Mouse (Mus musculus): Measurements from ENCODE around the gene Ube2e1. TPM values are rescaled to one million over a fixed set of nuclear protein-coding genes. Genes with fewer than 3 reads are reported as not detected.

Ube2e1 gene
- polyA plus RNA-seq, 2 experiments, result 51.7 to 88.3 TPM

DNA sequence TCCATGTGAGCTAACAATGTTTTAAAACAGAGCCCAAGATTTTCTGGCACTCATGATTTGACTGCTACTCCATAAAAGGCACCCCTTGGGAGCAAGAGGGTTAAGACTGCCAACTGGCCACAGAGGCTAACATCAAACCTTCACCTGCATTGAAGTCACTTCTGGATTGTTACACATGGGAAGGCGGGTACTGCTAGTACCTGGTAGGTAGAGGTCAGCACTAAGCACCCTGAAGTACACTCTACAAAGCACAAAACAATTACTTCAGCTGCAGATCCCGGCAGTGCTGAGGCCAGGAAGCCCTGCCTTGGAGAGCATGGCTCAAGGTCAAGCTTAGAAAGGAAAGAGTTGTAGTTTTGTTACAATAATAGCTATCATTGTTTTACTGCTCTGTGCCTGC, 44.3 kb downstream of the Ube2e1 start:
- WGBS, result 73% methylated on average over 2 of the region's 2 CpGs
- H3K36me3 ChIP-seq (ENCODE audit: control insufficient read depth, insufficient read depth, low read length), result peaks cover 12% of the 10 kb centered on the region

DNA sequence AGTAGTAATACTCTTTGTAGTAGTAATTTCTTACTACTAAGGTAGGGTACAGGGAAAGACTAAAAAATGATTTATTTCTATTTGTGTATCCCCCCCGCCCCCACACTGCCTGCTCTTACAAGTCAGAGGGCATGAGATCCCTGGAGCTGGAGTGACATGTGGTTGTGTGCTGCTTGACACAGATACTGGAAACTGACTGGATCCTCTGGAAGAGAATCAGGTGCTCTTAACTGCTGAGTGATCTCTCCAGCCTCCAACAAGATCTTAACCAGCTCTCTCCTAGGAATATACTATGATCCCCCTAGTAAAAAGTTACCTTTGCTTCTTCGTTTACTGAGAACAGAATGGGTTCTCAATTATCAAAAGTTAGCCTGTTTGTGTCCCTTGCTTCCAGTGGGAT, 45.2 kb downstream of the Ube2e1 start:
- no peak for ATAC-seq (ENCODE audit: low FRiP score, low read depth)
- no peaks in the 10 kb centered on the region for H3K9me3 ChIP-seq (ENCODE audit: control insufficient read depth, low read length)

More for the DNA sequence above, 44.3 kb downstream of the Ube2e1 start:
- no peak overlapping the region for H3K4me2 ChIP-seq (replicated peaks; ENCODE audit: low read depth, low read length, severe bottlenecking)
- no peak for ATAC-seq (ENCODE audit: low FRiP score, low read depth)
- H3K9me3 ChIP-seq (ENCODE audit: control insufficient read depth, low read length), result no peaks in the 10 kb centered on the region
- DNase-seq (ENCODE audit: low spot score), result no peak
- no peak overlapping the region for H3K4me3 ChIP-seq (replicated peaks; ENCODE audit: low read length)
- H3K9ac ChIP-seq (ENCODE audit: low read depth, low read length, severe bottlenecking), result no peak overlapping the region
- H3K4me1 ChIP-seq (ENCODE audit: control insufficient read depth, insufficient read depth, low read length), result 0 out of 2 replicates have a peak, but pooled peaks cover 13% of the 10 kb centered on the region
- TF ChIP-seq POLR2A (IDR thresholded peaks at IDR 0.05; ENCODE audit: borderline replicate concordance, extremely low read depth, insufficient read depth, insufficient read length), result no peak
- H3K27me3 ChIP-seq (ENCODE audit: control insufficient read depth, insufficient read depth, low read length), result no peaks in the 10 kb centered on the region
- no peak overlapping the region for H3K27ac ChIP-seq (replicated peaks; ENCODE audit: low read depth, low read length)

DNA sequence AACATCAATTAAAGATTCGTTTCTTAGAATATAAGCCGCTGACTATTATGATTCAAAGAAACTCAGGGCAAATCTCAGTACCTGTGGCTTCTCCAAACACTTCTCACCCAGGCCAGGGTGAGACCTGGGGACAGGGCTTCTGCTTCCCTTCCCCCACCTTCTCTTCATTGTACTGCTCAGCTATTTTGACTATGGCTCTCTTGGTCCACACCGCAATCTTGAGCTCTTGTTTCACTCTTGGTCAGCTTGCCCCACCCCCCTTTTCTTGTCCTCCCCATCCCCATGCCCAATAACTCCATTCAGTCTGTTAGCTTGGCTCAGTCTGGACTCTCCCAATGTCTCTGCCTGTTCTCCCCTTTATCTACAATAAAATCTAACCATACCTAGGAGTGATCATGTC, 46.2 kb downstream of the Ube2e1 start:
- peaks cover 27% of the 10 kb centered on the region for H3K36me3 ChIP-seq (ENCODE audit: control insufficient read depth, insufficient read depth, low read length)
- no peak overlapping the region for H3K4me2 ChIP-seq (replicated peaks; ENCODE audit: low read depth, low read length, severe bottlenecking)
- no peaks in the 10 kb centered on the region for H3K9me3 ChIP-seq (ENCODE audit: control insufficient read depth, low read length)
- no peak for TF ChIP-seq POLR2A (IDR thresholded peaks at IDR 0.05; ENCODE audit: borderline replicate concordance, extremely low read depth, insufficient read depth, insufficient read length)
- no peak overlapping the region for H3K4me3 ChIP-seq (replicated peaks; ENCODE audit: low read length)
- DNase-seq (ENCODE audit: low spot score) (no peak), ATAC-seq (ENCODE audit: low FRiP score, low read depth) (no peak)
- WGBS, result 91% methylated on average over 3 of the region's 3 CpGs
- no peaks in the 10 kb centered on the region for H3K27me3 ChIP-seq (ENCODE audit: control insufficient read depth, insufficient read depth, low read length)
- H3K4me1 ChIP-seq (ENCODE audit: control insufficient read depth, insufficient read depth, low read length), result 0 out of 2 replicates have a peak, but pooled peaks cover 9% of the 10 kb centered on the region
- H3K9ac ChIP-seq (ENCODE audit: low read depth, low read length, severe bottlenecking), result no peak overlapping the region
- H3K27ac ChIP-seq (replicated peaks; ENCODE audit: low read depth, low read length), result no peak overlapping the region

More for the DNA sequence above, 45.2 kb downstream of the Ube2e1 start:
- no peak overlapping the region for H3K27ac ChIP-seq (replicated peaks; ENCODE audit: low read depth, low read length)
- 91% methylated on average over 2 of the region's 2 CpGs for whole genome bisulfite sequencing
- no peak for TF ChIP-seq POLR2A (IDR thresholded peaks at IDR 0.05; ENCODE audit: borderline replicate concordance, extremely low read depth, insufficient read depth, insufficient read length)
- no peak overlapping the region for H3K4me2 ChIP-seq (replicated peaks; ENCODE audit: low read depth, low read length, severe bottlenecking)
- no peaks in the 10 kb centered on the region for H3K27me3 ChIP-seq (ENCODE audit: control insufficient read depth, insufficient read depth, low read length)
- H3K36me3 ChIP-seq (ENCODE audit: control insufficient read depth, insufficient read depth, low read length), result peaks cover 22% of the 10 kb centered on the region
- 0 out of 2 replicates have a peak, but pooled peaks cover 13% of the 10 kb centered on the region for H3K4me1 ChIP-seq (ENCODE audit: control insufficient read depth, insufficient read depth, low read length)
- H3K4me3 ChIP-seq (replicated peaks; ENCODE audit: low read length), result no peak overlapping the region
- H3K9ac ChIP-seq (ENCODE audit: low read depth, low read length, severe bottlenecking), result no peak overlapping the region
- DNase-seq (ENCODE audit: low spot score), result no peak

DNA sequence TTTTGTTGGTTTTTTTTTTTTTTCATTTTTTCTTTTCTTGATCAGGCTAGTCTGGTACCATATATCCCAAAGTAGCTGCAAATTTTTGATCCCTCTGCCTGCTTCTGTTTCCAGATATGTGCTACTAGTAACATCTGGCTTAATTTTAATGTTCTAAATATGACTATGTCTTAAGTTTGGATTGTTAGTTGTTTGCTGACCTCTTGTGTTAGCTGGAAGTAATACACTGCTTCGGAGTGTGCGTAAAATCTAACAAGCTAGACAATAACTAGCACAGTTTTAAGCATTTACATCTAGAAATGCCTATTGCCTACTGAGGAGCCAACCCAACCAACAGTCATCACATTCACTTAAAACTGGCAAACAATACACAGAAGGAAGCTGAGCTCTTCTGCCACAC, 47.1 kb downstream of the Ube2e1 start:
- DNase-seq (ENCODE audit: low spot score), result no peak
- no peak; the same call in 1 of the 2 replicates for ATAC-seq (ENCODE audit: low FRiP score, low read depth)

DNA sequence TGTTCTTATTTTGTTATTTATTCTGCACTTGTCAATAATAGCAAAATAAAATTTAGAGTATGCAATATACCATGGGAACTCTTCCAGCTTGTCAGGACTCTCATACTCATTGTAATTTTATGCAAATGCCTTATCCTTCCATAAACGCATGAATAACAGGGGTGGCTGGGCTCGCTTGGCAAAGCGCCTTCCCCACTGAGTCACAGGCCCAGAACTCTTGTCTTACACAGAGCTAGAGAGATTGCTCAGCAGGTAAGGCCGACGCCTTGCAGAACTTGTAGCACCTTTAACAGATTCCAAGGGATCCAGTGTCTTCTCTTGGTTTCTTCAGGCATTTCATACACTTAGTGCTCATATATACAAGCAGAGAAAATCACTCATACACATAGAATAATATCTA, 51.3 kb downstream of the Ube2e1 start:
- no peak overlapping the region for H3K9ac ChIP-seq (ENCODE audit: low read depth, low read length, severe bottlenecking)
- WGBS, result 83% methylated on average over 5 of the region's 5 CpGs
- DNase-seq (ENCODE audit: low spot score) (no peak), ATAC-seq (ENCODE audit: low FRiP score, low read depth) (no peak)
- no peak overlapping the region for H3K27ac ChIP-seq (replicated peaks; ENCODE audit: low read depth, low read length)
- no peaks in the 10 kb centered on the region for H3K9me3 ChIP-seq (ENCODE audit: control insufficient read depth, low read length)
- no peak for TF ChIP-seq POLR2A (IDR thresholded peaks at IDR 0.05; ENCODE audit: borderline replicate concordance, extremely low read depth, insufficient read depth, insufficient read length)
- no peaks in the 10 kb centered on the region for H3K4me1 ChIP-seq (ENCODE audit: control insufficient read depth, insufficient read depth, low read length)
- H3K4me2 ChIP-seq (replicated peaks; ENCODE audit: low read depth, low read length, severe bottlenecking), result no peak overlapping the region
- no peak overlapping the region for H3K4me3 ChIP-seq (replicated peaks; ENCODE audit: low read length)
- no peaks in the 10 kb centered on the region for H3K27me3 ChIP-seq (ENCODE audit: control insufficient read depth, insufficient read depth, low read length)
- H3K36me3 ChIP-seq (ENCODE audit: control insufficient read depth, insufficient read depth, low read length), result peaks cover 59% of the 10 kb centered on the region

More for the DNA sequence above, 47.1 kb downstream of the Ube2e1 start:
- Histone ChIP-seq H3K9ac (ENCODE audit: low read depth, low read length, severe bottlenecking) (no peak overlapping the region), H3K36me3 (ENCODE audit: control insufficient read depth, insufficient read depth, low read length) (peaks cover 35% of the 10 kb centered on the region), H3K27me3 (ENCODE audit: control insufficient read depth, insufficient read depth, low read length) (no peaks in the 10 kb centered on the region), H3K27ac (replicated peaks; ENCODE audit: low read depth, low read length) (no peak overlapping the region), H3K4me3 (replicated peaks; ENCODE audit: low read length) (no peak overlapping the region), H3K9me3 (ENCODE audit: control insufficient read depth, low read length) (no peaks in the 10 kb centered on the region), H3K4me2 (replicated peaks; ENCODE audit: low read depth, low read length, severe bottlenecking) (no peak overlapping the region), H3K4me1 (ENCODE audit: control insufficient read depth, insufficient read depth, low read length) (0 out of 2 replicates have a peak, but pooled peaks cover 2% of the 10 kb centered on the region)
- no peak for TF ChIP-seq POLR2A (IDR thresholded peaks at IDR 0.05; ENCODE audit: borderline replicate concordance, extremely low read depth, insufficient read depth, insufficient read length)
- WGBS, result 70% methylated on average over 2 of the region's 2 CpGs

DNA sequence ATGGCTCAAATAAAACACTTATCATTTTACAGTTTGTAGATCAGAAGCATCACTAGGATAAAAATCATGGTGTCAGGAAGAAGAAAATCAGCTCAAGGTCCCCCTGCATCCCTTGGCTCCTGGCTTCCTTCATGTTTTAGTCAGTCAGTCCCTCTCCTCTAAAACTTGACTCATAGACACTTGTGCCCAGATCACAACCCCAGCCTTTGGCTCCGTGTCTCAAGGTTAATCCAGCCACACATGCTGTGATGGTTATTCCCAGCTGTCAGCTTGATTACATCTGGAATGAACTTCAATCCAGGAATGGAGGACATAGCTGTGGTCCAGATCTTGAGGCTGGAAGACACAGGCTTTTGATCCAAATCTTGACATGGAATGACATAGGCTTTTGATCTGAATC, 57.1 kb downstream of the Ube2e1 start:
- H3K27me3 ChIP-seq (ENCODE audit: control insufficient read depth, insufficient read depth, low read length), result no peaks in the 10 kb centered on the region
- no peak overlapping the region for H3K4me3 ChIP-seq (replicated peaks; ENCODE audit: low read length)
- peaks cover 3% of the 10 kb centered on the region for H3K4me1 ChIP-seq (ENCODE audit: control insufficient read depth, insufficient read depth, low read length)
- H3K27ac ChIP-seq (replicated peaks; ENCODE audit: low read depth, low read length), result no peak overlapping the region
- peaks cover 25% of the 10 kb centered on the region for H3K36me3 ChIP-seq (ENCODE audit: control insufficient read depth, insufficient read depth, low read length)
- TF ChIP-seq POLR2A (IDR thresholded peaks at IDR 0.05; ENCODE audit: borderline replicate concordance, extremely low read depth, insufficient read depth, insufficient read length), result no peak
- no peak overlapping the region for H3K4me2 ChIP-seq (replicated peaks; ENCODE audit: low read depth, low read length, severe bottlenecking)
- ATAC-seq (ENCODE audit: low FRiP score, low read depth), result no peak
- no peaks in the 10 kb centered on the region for H3K9me3 ChIP-seq (ENCODE audit: control insufficient read depth, low read length)
- no peak overlapping the region for H3K9ac ChIP-seq (ENCODE audit: low read depth, low read length, severe bottlenecking)
- DNase-seq (ENCODE audit: low spot score), result no peak
- 79% methylated on average over 1 of the region's 1 CpGs for WGBS
